Mouse (Mus musculus) myocyte (in vitro differentiated cells): ENCODE measurements around the gene Pla2g5. TPM values are rescaled to one million over a fixed set of nuclear protein-coding genes. Genes with fewer than 3 reads are reported as not detected.

Source experiments
- H3K27me3 ChIP-seq: one replicate; pipeline ENCODE4 v1.6.1; 2011; ENCODE audit not compliant: control insufficient read depth, insufficient read depth, insufficient read length
- H3K36me3 ChIP-seq: one replicate; pipeline ENCODE4 v1.6.1; 2011; ENCODE audit not compliant: control insufficient read depth, insufficient read depth
- H3K4me2 ChIP-seq: one replicate; pipeline ENCODE4 v1.6.1; 2011; ENCODE audit warnings: low read depth, control low read depth
- H3K4me3 ChIP-seq: one replicate; pipeline ENCODE4 v1.5.1; 2011; ENCODE audit warnings: mild to moderate bottlenecking, control low read depth, moderate library complexity
- H3K79me2 ChIP-seq: one replicate; pipeline ENCODE4 v1.6.1; 2011; ENCODE audit not compliant: control insufficient read depth, insufficient read depth
- H3ac ChIP-seq: one replicate; pipeline ENCODE4 v1.6.1; 2011; ENCODE audit not compliant: control insufficient read depth, insufficient read length
- CEBPB ChIP-seq: IDR thresholded peaks from 2 replicates; pipeline ENCODE4 v1.6.1; 2011; ENCODE audit warnings: mild to moderate bottlenecking, moderate library complexity; ENCODE audit not compliant: poor library complexity, insufficient read depth, severe bottlenecking
- E2F4 ChIP-seq: IDR thresholded peaks from one replicate; pipeline ENCODE4 v1.6.1; 2011; ENCODE audit warnings: mild to moderate bottlenecking, control low read depth, moderate library complexity; ENCODE audit not compliant: insufficient read depth
- MAX ChIP-seq: IDR thresholded peaks from one replicate; pipeline ENCODE4 v1.6.1; 2011; ENCODE audit warnings: low read depth, mild to moderate bottlenecking, control low read depth
- MYOD1 ChIP-seq, 3 experiments: IDR thresholded peaks; one replicate each; pipeline ENCODE4 v1.6.1; 2011; ENCODE audit warnings: control low read depth in 2 of 3, low read depth in 2 of 3, mild to moderate bottlenecking in 2 of 3, moderate library complexity in 1 of 3; ENCODE audit not compliant: insufficient read length in 2 of 3, control insufficient read depth in 1 of 3
- MYOG ChIP-seq, 3 experiments: IDR thresholded peaks; one replicate each; pipeline ENCODE4 v1.6.1; 2011; ENCODE audit warnings: control low read depth in 2 of 3, low read depth in 2 of 3, mild to moderate bottlenecking in 2 of 3; ENCODE audit not compliant: insufficient read length in 2 of 3, control insufficient read depth in 1 of 3, insufficient read depth in 1 of 3
- POLR2A ChIP-seq: IDR thresholded peaks from one replicate; pipeline ENCODE4 v1.6.1; 2011; ENCODE audit warnings: low read depth, mild to moderate bottlenecking, control low read depth, moderate library complexity; ENCODE audit not compliant: insufficient read length
- POLR2AphosphoS2 ChIP-seq: IDR thresholded peaks from one replicate; pipeline ENCODE4 v1.6.1; 2011; ENCODE audit warnings: low read depth, control low read depth; ENCODE audit not compliant: insufficient read length
- REST ChIP-seq: IDR thresholded peaks from one replicate; pipeline ENCODE4 v1.6.1; 2011; ENCODE audit warnings: mild to moderate bottlenecking, control low read depth, moderate library complexity; ENCODE audit not compliant: insufficient read depth, insufficient read length
- SRF ChIP-seq: IDR thresholded peaks from one replicate; pipeline ENCODE4 v1.6.1; 2011; ENCODE audit warnings: low read depth; ENCODE audit not compliant: control insufficient read depth, insufficient read length
- TCF12 ChIP-seq: IDR thresholded peaks from one replicate; pipeline ENCODE4 v1.6.1; 2011; ENCODE audit warnings: mild to moderate bottlenecking, control low read depth; ENCODE audit not compliant: poor library complexity, insufficient read depth, severe bottlenecking
- TCF3 ChIP-seq: IDR thresholded peaks from one replicate; pipeline ENCODE4 v1.6.1; 2011; ENCODE audit warnings: low read depth, control low read depth; ENCODE audit not compliant: insufficient read length
- USF1 ChIP-seq: IDR thresholded peaks from one replicate; pipeline ENCODE4 v1.6.1; 2011; ENCODE audit warnings: low read depth, mild to moderate bottlenecking, control low read depth, moderate library complexity
- polyA plus RNA-seq: library from polyadenylated mRNA; unstranded; fragments of >200 nt; fragmentation: generic; extraction: Trizol; gene quantifications from one replicate; pipeline ENCODE4 v1.2.1, GENCODE M21; 2012; ENCODE audit warnings: missing spikeins

The Pla2g5 gene
- polyA plus RNA-seq, 1 experiment, result 0.10 TPM

GRCm38 (mm10) chr4:138819101-138819500 is 44.2 kb downstream of the Pla2g5 start:
- Histone ChIP-seq H3K79me2 (no peaks in the 10 kb centered on the region), H3K4me2 (no peak overlapping the region), H3K27me3 (no peaks in the 10 kb centered on the region), H3K4me3 (no peak overlapping the region), H3K36me3 (no peaks in the 10 kb centered on the region), H3ac (no peak overlapping the region)
- no peak for TF ChIP-seq POLR2A
- no peak for TF ChIP-seq MYOD1 (IDR thresholded peaks at IDR 0.05; ENCODE audit: control insufficient read depth in 1 of 3, insufficient read length in 2 of 3, low read depth in 2 of 3)
- TF ChIP-seq E2F4, result no peak
- no peak for TF ChIP-seq REST
- no peak for TF ChIP-seq POLR2AphosphoS2
- TF ChIP-seq CEBPB, result no peak
- no peak for TF ChIP-seq TCF12
- no peak for TF ChIP-seq TCF3
- no peak for TF ChIP-seq MYOG (IDR thresholded peaks at IDR 0.05; ENCODE audit: control insufficient read depth in 1 of 3, insufficient read depth in 1 of 3, insufficient read length in 2 of 3, low read depth in 2 of 3)
- no peak for TF ChIP-seq SRF
- TF ChIP-seq USF1, result no peak
- TF ChIP-seq MAX, result no peak

DNA sequence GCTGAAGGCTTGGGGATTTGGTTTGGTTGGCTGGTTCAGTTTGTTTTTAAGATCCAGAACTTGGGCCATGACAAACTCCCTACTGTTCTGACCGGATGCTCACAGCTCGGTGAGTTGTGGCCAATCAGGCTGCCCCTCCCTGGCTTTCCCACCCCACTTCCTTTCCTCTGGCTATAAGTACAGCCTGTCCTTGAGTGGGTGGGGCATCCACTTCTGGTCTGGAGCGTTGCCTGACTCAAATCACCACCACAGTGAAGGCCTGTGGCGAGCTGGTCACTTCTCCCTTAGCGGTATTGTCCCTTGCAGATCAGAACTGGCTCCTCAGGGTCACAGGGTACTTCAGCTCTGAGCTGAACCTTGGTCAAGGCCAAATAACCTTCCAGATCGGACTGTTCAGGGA is 45.5 kb downstream of the Pla2g5 start:
- Histone ChIP-seq H3K36me3 (no peaks in the 10 kb centered on the region), H3K27me3 (no peaks in the 10 kb centered on the region), H3K4me2 (no peak overlapping the region), H3K79me2 (no peaks in the 10 kb centered on the region), H3K4me3 (no peak overlapping the region), H3ac (no peak overlapping the region)
- no peak for TF ChIP-seq POLR2AphosphoS2
- no peak for TF ChIP-seq E2F4
- TF ChIP-seq TCF3, result no peak
- TF ChIP-seq POLR2A, result no peak
- TF ChIP-seq SRF, result no peak
- no peak for TF ChIP-seq REST
- TF ChIP-seq TCF12, result no peak
- TF ChIP-seq USF1, result no peak
- no peak for TF ChIP-seq MAX
- TF ChIP-seq MYOG (IDR thresholded peaks at IDR 0.05; ENCODE audit: control insufficient read depth in 1 of 3, insufficient read depth in 1 of 3, insufficient read length in 2 of 3, low read depth in 2 of 3), result no peak
- TF ChIP-seq CEBPB, result no peak

GRCm38 (mm10) chr4:138816166-138816565 is 47.1 kb downstream of the Pla2g5 start:
- no peak overlapping the region for H3ac ChIP-seq
- no peak for TF ChIP-seq MYOD1 (IDR thresholded peaks at IDR 0.05; ENCODE audit: control insufficient read depth in 1 of 3, insufficient read length in 2 of 3, low read depth in 2 of 3)
- no peak for TF ChIP-seq MYOG (IDR thresholded peaks at IDR 0.05; ENCODE audit: control insufficient read depth in 1 of 3, insufficient read depth in 1 of 3, insufficient read length in 2 of 3, low read depth in 2 of 3)
- no peak for TF ChIP-seq E2F4
- TF ChIP-seq POLR2A, result no peak
- no peak for TF ChIP-seq USF1
- no peak for TF ChIP-seq REST
- TF ChIP-seq SRF, result no peak
- TF ChIP-seq MAX, result no peak
- no peak for TF ChIP-seq TCF12
- TF ChIP-seq CEBPB, result no peak
- TF ChIP-seq TCF3, result no peak
- TF ChIP-seq POLR2AphosphoS2, result no peak
- H3K79me2 ChIP-seq, result no peaks in the 10 kb centered on the region
- H3K4me2 ChIP-seq, result no peak overlapping the region
- H3K27me3 ChIP-seq, result no peaks in the 10 kb centered on the region
- no peak overlapping the region for H3K4me3 ChIP-seq
- no peaks in the 10 kb centered on the region for H3K36me3 ChIP-seq

DNA sequence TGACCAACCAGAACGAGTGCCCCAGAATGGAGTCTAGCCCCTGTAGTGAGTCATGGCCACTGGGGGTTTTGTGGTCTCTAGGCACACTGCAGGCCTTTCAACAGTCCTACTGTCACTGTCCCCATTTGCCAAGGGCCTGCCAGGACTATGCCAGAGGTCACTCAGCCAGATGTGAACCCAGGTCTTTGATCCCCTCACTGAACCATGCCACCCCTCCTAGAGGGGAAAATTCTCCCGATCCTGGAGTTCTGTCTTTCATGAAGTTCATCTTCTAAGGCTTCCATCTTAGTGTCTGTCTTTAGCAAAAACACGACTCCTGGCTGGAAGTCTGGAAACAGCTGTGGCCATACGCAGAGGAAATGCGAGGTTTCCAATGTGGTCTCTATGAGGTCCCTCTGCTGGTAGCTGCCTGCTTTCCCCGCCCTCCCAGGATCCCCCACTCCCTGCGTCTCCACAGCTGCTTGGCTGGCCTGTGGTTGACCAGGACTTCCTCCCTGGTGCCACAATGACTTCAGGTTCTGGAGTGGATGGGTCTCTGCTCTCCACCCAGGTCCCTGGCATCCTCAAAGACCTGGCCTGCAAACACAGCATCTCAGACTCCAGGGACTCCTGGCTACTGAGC is 56.3 kb downstream of the Pla2g5 start:
- Histone ChIP-seq H3K4me2 (no peak overlapping the region), H3K36me3 (no peaks in the 10 kb centered on the region), H3K79me2 (no peaks in the 10 kb centered on the region), H3K4me3 (no peak overlapping the region), H3ac (no peak overlapping the region), H3K27me3 (no peaks in the 10 kb centered on the region)
- TF ChIP-seq REST (no peak), SRF (no peak), TCF3 (no peak), MYOD1 (IDR thresholded peaks at IDR 0.05; ENCODE audit: control insufficient read depth in 1 of 3, insufficient read length in 2 of 3, low read depth in 2 of 3) (no peak), USF1 (no peak), POLR2A (no peak), TCF12 (no peak), E2F4 (no peak), MYOG (IDR thresholded peaks at IDR 0.05; ENCODE audit: control insufficient read depth in 1 of 3, insufficient read depth in 1 of 3, insufficient read length in 2 of 3, low read depth in 2 of 3) (no peak), MAX (no peak), POLR2AphosphoS2 (no peak), CEBPB (no peak)

DNA sequence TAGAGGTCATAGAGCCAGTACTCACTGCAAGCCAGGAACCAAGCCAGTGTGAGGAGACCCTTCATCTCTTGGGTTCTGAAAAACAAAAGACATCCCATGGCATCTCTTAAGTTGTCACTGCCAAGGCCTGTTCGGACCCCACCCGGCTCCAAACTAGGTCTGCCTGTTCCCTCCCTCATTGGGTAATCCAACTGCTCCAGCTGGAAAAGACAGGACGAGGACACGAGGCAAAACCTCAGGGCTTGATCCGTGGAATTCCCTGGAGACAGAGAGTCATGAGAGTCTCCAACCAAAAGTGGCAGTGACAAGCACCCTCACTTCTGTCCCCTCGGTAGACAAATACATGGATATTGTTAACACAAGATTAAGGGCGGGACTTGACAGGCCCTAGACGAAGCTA is 57.1 kb downstream of the Pla2g5 start:
- TF ChIP-seq E2F4 (no peak), USF1 (no peak), CEBPB (no peak), POLR2AphosphoS2 (no peak), MYOD1 (IDR thresholded peaks at IDR 0.05; ENCODE audit: control insufficient read depth in 1 of 3, insufficient read length in 2 of 3, low read depth in 2 of 3) (no peak), TCF3 (no peak), MYOG (IDR thresholded peaks at IDR 0.05; ENCODE audit: control insufficient read depth in 1 of 3, insufficient read depth in 1 of 3, insufficient read length in 2 of 3, low read depth in 2 of 3) (no peak), SRF (no peak), POLR2A (no peak), REST (no peak), MAX (no peak), TCF12 (no peak)
- H3K36me3 ChIP-seq, result no peaks in the 10 kb centered on the region
- H3K79me2 ChIP-seq, result no peaks in the 10 kb centered on the region
- H3ac ChIP-seq, result no peak overlapping the region
- H3K4me3 ChIP-seq, result no peak overlapping the region
- H3K27me3 ChIP-seq, result no peaks in the 10 kb centered on the region
- H3K4me2 ChIP-seq, result no peak overlapping the region
